Mouse (Mus musculus) MEL (cell line): ENCODE measurements around the gene Enpp4.

ENCODE experiments used
- BHLHE40 ChIP-seq: IDR thresholded peaks from 2 replicates; pipeline ENCODE4 v1.6.1; 2012; ENCODE audit warnings: low read depth, mild to moderate bottlenecking, inconsistent platforms, low read length, improper control_type of control experiment, borderline replicate concordance
- CHD2 ChIP-seq: IDR thresholded peaks from 2 replicates; pipeline ENCODE4 v1.6.1; 2011; ENCODE audit warnings: low read length, improper control_type of control experiment
- CTCF ChIP-seq, 3 experiments: IDR thresholded peaks in 2 of 3; conservative IDR thresholded peaks in 1 of 3; 2 replicates each; pipeline ENCODE4 v1.5.1; 2011 to 2012; ENCODE audit warnings: low read length in 3 of 3, low read depth in 2 of 3, mild to moderate bottlenecking in 2 of 3, improper control_type of control experiment in 1 of 3, inconsistent platforms in 1 of 3, mixed read lengths in 1 of 3, moderate library complexity in 1 of 3; ENCODE audit not compliant: control insufficient read depth in 1 of 3, insufficient read depth in 1 of 3, poor library complexity in 1 of 3, severe bottlenecking in 1 of 3
- E2F4 ChIP-seq: IDR thresholded peaks from 2 replicates; pipeline ENCODE4 v1.6.1; 2011; ENCODE audit warnings: low read depth, low read length, improper control_type of control experiment, borderline replicate concordance
- EP300 ChIP-seq, 2 experiments: IDR thresholded peaks; 2 replicates each; pipeline ENCODE4 v1.6.1; 2011; ENCODE audit warnings: improper control_type of control experiment in 2 of 2, low read length in 2 of 2, low read depth in 1 of 2, mild to moderate bottlenecking in 1 of 2
- GABPA ChIP-seq: IDR thresholded peaks from 2 replicates; pipeline ENCODE4 v1.6.1; 2012; ENCODE audit warnings: low read depth, mild to moderate bottlenecking, inconsistent platforms, low read length, improper control_type of control experiment, moderate library complexity
- KAT2A ChIP-seq: conservative IDR thresholded peaks from 2 replicates; pipeline ENCODE4 v1.6.1; 2012; ENCODE audit warnings: low read depth, low read length, improper control_type of control experiment, inconsistent platforms
- MAZ ChIP-seq: IDR thresholded peaks from 2 replicates; pipeline ENCODE4 v1.6.1; 2012; ENCODE audit warnings: low read depth, mild to moderate bottlenecking, inconsistent platforms, low read length, improper control_type of control experiment
- NRF1 ChIP-seq: IDR thresholded peaks from 2 replicates; pipeline ENCODE4 v1.6.1; 2014; ENCODE audit warnings: low read depth, mild to moderate bottlenecking, inconsistent platforms, low read length, improper control_type of control experiment, moderate library complexity; ENCODE audit not compliant: poor library complexity, insufficient read depth, severe bottlenecking
- POLR2A ChIP-seq, 2 experiments: IDR thresholded peaks; 2 replicates each; pipeline ENCODE4 v1.6.1; 2011 to 2012; ENCODE audit warnings: low read length in 2 of 2, mild to moderate bottlenecking in 2 of 2, control low read depth in 1 of 2, improper control_type of control experiment in 1 of 2, low read depth in 1 of 2, moderate library complexity in 1 of 2; ENCODE audit not compliant: control insufficient read depth in 1 of 2, insufficient read depth in 1 of 2, poor library complexity in 1 of 2
- SMC3 ChIP-seq: IDR thresholded peaks from 2 replicates; pipeline ENCODE4 v1.6.1; 2011; ENCODE audit warnings: low read depth, low read length, improper control_type of control experiment
- USF1 ChIP-seq: IDR thresholded peaks from 2 replicates; pipeline ENCODE4 v1.6.1; 2014; ENCODE audit warnings: low read depth, mild to moderate bottlenecking, inconsistent platforms, low read length, improper control_type of control experiment, moderate library complexity

DNA sequence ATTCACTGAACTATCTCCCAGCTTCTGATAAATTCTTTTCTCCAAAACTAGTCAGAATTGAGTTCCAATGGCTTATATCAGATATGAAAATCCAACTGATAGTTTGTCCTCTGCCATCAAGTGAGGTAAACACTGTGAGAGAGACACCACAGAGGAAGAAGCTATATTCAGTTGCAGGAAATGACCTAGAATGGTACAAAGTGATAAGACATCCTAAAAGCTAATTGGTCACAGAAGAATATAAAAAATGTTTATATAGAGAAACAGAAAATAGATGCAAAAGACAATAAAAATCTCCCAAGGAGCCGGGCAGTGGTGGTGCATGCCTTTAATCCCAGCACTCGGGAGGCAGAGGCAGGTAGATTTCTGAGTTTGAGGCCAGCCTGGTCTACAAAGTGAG lies 11.0 kb upstream of the Enpp4 start:
- TF ChIP-seq E2F4 (no peak), CTCF (IDR thresholded peaks at IDR 0.05 in 2 of 3, conservative IDR thresholded peaks at IDR 0.05 in 1 of 3; ENCODE audit: control insufficient read depth in 1 of 3, insufficient read depth in 1 of 3, low read depth in 2 of 3, low read length in 3 of 3, poor library complexity in 1 of 3, severe bottlenecking in 1 of 3) (no peak), BHLHE40 (no peak), MAZ (no peak), CHD2 (no peak), SMC3 (no peak), NRF1 (no peak), EP300 (IDR thresholded peaks at IDR 0.05; ENCODE audit: low read depth in 1 of 2, low read length in 2 of 2) (peak; percentile 60 to 75), USF1 (no peak), KAT2A (no peak), POLR2A (IDR thresholded peaks at IDR 0.05; ENCODE audit: control insufficient read depth in 1 of 2, insufficient read depth in 1 of 2, low read depth in 1 of 2, low read length in 2 of 2, poor library complexity in 1 of 2) (no peak; a peak in 1 of 4 replicates), GABPA (no peak)
